Mouse (Mus musculus) limb, embryonic 11.5 days (tissue): ENCODE results near the gene Stt3b. TPM values are rescaled to one million over a fixed set of nuclear protein-coding genes. Genes with fewer than 3 reads are reported as not detected.

Experiments used
- ATAC-seq: fragments of 200-750 bp; cut with Nextera tagmentation; 2 replicates; pipeline ENCODE4 v1.8.0; 2017; ENCODE audit warnings: low read depth; ENCODE audit not compliant: insufficient number of reproducible peaks, low FRiP score, low TSS enrichment
- DNase-seq: peaks from one replicate; pipeline ENCODE4 v3.0.0-alpha.2; 2015; ENCODE audit warnings: low spot score
- H3K27ac ChIP-seq: fragments of 300-500 bp; sonication (generic); replicated peaks from 2 replicates; pipeline ENCODE4 v1.5.1; 2014; ENCODE audit warnings: low read depth, mild to moderate bottlenecking, low read length
- H3K27me3 ChIP-seq: fragments of 300-500 bp; sonication (generic); 2 replicates; pipeline ENCODE4 v1.6.1; 2014; ENCODE audit warnings: mild to moderate bottlenecking, low read length, mixed read lengths; ENCODE audit not compliant: control insufficient read depth, insufficient read depth
- H3K36me3 ChIP-seq: fragments of 300-500 bp; sonication (generic); 2 replicates; pipeline ENCODE4 v1.6.1; 2014; ENCODE audit warnings: mild to moderate bottlenecking, low read length, moderate library complexity, mixed read lengths; ENCODE audit not compliant: control insufficient read depth, insufficient read depth
- H3K4me1 ChIP-seq: fragments of 300-500 bp; sonication (generic); 2 replicates; pipeline ENCODE4 v1.6.1; 2014; ENCODE audit warnings: low read length, mixed read lengths; ENCODE audit not compliant: control insufficient read depth, insufficient read depth
- H3K4me2 ChIP-seq: fragments of 300-500 bp; sonication (generic); 2 replicates; pipeline ENCODE4 v1.6.1; 2014; ENCODE audit warnings: low read depth, mild to moderate bottlenecking, moderate library complexity; ENCODE audit not compliant: severe bottlenecking
- H3K4me3 ChIP-seq: fragments of 300-500 bp; sonication (generic); 2 replicates; pipeline ENCODE4 v1.5.1; 2014; ENCODE audit warnings: low read depth, low read length
- H3K9ac ChIP-seq: fragments of 300-500 bp; sonication (generic); 2 replicates; pipeline ENCODE4 v1.6.1; 2014; ENCODE audit warnings: mild to moderate bottlenecking, low read length
- H3K9me3 ChIP-seq: fragments of 300-500 bp; sonication (generic); 2 replicates; pipeline ENCODE4 v1.6.1; 2016; ENCODE audit warnings: low read length; ENCODE audit not compliant: control insufficient read depth
- WGBS: fragments of 180-500 bp; shearing (Covaris S2); extraction: QIAGEN DNeasy Blood & Tissue Kit; methylation state at CpG from one replicate; pipeline ENCODE4 v1.1.7; 2014; 5-methylcytosine and 5-hydroxymethylcytosine counted together
- polyA plus RNA-seq: library from polyadenylated mRNA; unstranded; fragments of >200 nt; fragmentation: Nextera tagmentation; extraction: Ambion mirVana; gene quantifications from 2 replicates; pipeline ENCODE4 v1.2.1, GENCODE M21; 2014

Gene Stt3b
- polyA plus RNA-seq, 1 experiment from 2014 or later: 109 TPM

- Histone ChIP-seq H3K4me3 (no peak overlapping the region), H3K9ac (no peak overlapping the region), H3K9me3 (no peaks in the 10 kb centered on the region), H3K27ac (no peak overlapping the region), H3K36me3 (peaks cover 23% of the 10 kb centered on the region; the same call in 1 of the 2 replicates), H3K27me3 (no peaks in the 10 kb centered on the region), H3K4me1 (0 out of 2 replicates have a peak, but pooled peaks cover 5% of the 10 kb centered on the region), H3K4me2 (no peak overlapping the region)
- ATAC-seq (no peak), DNase-seq (no peak)
- 59% methylated on average over 6 of the region's 6 CpGs for WGBS
Measured at GRCm38 (mm10) chr9:115243630-115244029, 66.6 kb downstream of the Stt3b start.

DNA sequence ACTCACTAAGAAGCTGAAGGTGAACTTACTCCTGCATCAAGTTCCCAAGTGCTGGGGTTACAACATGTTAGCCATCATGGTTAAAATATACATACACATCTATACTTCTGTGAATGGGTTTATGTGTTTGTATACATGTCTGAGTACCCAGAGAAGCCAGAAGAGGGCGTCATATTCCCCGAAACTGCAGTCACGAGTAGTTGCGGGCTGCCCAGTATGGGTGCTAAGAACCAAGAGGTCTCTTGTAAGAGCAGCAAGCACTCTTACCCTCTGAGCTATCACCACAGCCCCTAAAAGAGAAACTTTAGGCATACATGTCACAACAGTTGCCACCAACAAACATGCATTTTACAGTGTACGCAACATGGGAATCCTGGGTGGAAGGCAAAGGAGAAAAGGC is 70.4 kb downstream of the Stt3b start:
- 93% methylated on average over 5 of the region's 5 CpGs for WGBS
- Histone ChIP-seq H3K4me2 (no peak overlapping the region), H3K27ac (no peak overlapping the region), H3K4me3 (no peak overlapping the region), H3K4me1 (0 out of 2 replicates have a peak, but pooled peaks cover 5% of the 10 kb centered on the region), H3K9me3 (no peaks in the 10 kb centered on the region), H3K9ac (no peak overlapping the region), H3K27me3 (no peaks in the 10 kb centered on the region), H3K36me3 (peaks cover 19% of the 10 kb centered on the region; the same call in 1 of the 2 replicates)
- ATAC-seq (no peak), DNase-seq (no peak)

DNA sequence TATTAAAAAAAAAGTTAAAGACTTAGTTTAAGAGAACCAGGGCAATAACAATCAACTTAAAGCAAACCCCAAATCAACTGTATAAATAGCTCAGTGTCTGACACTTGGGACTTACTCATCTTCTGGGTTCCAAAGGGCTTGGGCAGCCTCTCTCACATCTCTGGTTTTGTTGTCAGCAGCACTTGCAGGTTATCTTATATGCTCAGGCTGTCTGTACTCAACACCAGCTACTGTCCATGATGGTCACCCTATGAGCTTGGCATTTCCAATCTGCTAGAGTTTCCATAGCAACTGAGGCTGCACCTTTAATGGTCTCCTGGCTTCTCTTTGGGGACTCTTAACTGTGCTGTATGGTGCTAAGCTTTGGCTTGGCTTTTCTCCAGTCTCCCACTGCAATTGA is 72.3 kb downstream of the Stt3b start:
- H3K4me2 ChIP-seq: no peak overlapping the region
- no peaks in the 10 kb centered on the region for H3K9me3 ChIP-seq
- H3K4me3 ChIP-seq: no peak overlapping the region
- peaks cover 17% of the 10 kb centered on the region; the same call in 1 of the 2 replicates for H3K36me3 ChIP-seq
- ATAC-seq: no peak
- no peak overlapping the region for H3K9ac ChIP-seq
- no peak overlapping the region for H3K27ac ChIP-seq
- DNase-seq: no peak
- no peaks in the 10 kb centered on the region for H3K27me3 ChIP-seq
- H3K4me1 ChIP-seq: 0 out of 2 replicates have a peak, but pooled peaks cover 2% of the 10 kb centered on the region

DNA sequence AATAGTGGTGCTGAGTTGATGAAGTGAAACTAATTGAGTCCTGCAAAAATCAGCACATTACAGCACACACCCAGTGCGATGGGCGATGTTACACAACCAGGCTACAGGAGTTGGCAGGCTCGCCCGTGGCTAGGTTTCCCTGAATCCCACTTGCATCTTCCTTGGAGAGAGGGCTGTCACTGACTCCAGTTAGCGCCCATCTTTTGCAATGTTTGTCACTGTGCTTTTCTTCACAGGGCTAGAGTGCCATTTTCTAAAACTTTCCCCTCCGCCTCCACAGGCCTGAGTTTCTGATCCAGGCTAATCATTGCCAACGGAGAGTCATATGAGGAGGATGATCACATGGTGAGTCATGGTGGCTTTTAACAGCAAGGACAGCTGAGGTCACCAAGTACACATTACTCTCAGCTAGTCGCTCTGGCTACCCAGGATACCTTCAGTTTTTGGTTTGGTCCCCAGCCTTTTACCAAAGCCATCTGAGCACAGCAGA is 73.8 kb downstream of the Stt3b start:
- no peak for DNase-seq
- H3K4me3 ChIP-seq: no peak overlapping the region
- H3K9me3 ChIP-seq: no peaks in the 10 kb centered on the region
- peaks cover 10% of the 10 kb centered on the region; the same call in 1 of the 2 replicates for H3K36me3 ChIP-seq
- H3K4me2 ChIP-seq: no peak overlapping the region
- WGBS: 90% methylated on average over 8 of the region's 8 CpGs
- no peak overlapping the region for H3K27ac ChIP-seq
- H3K4me1 ChIP-seq: no peaks in the 10 kb centered on the region
- no peak for ATAC-seq
- H3K27me3 ChIP-seq: no peaks in the 10 kb centered on the region
- H3K9ac ChIP-seq: no peak overlapping the region

- Histone ChIP-seq H3K9ac (no peak overlapping the region), H3K36me3 (no peaks in the 10 kb centered on the region), H3K27me3 (no peaks in the 10 kb centered on the region), H3K9me3 (no peaks in the 10 kb centered on the region), H3K4me2 (no peak overlapping the region), H3K27ac (no peak overlapping the region), H3K4me3 (no peak overlapping the region), H3K4me1 (no peaks in the 10 kb centered on the region)
- WGBS: 89% methylated on average over 2 of the region's 2 CpGs
- ATAC-seq: no peak
- no peak for DNase-seq
Measured at GRCm38 (mm10) chr9:115234561-115234960, 75.7 kb downstream of the Stt3b start.

DNA sequence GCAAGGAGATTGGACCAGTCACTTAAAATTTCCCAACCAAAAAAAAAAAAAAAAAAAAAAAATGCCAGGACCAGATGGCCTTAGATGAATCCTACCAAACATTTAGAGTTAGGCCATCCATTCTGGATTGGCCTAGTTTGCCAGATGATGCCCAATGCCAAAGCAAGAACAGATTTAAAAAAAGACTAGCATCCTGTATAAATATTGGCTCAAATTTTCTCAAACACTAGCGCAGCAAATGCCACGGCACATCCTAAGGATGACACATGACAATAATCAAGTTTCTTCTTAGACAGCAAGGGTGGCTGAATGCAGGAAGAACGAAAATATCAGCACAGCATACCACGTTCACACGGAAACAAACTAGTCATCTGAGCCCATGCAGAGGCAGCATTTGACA is 76.5 kb downstream of the Stt3b start:
- Histone ChIP-seq H3K36me3 (no peaks in the 10 kb centered on the region), H3K27me3 (no peaks in the 10 kb centered on the region), H3K4me1 (no peaks in the 10 kb centered on the region), H3K27ac (no peak overlapping the region), H3K9ac (no peak overlapping the region), H3K4me3 (no peak overlapping the region), H3K9me3 (no peaks in the 10 kb centered on the region), H3K4me2 (no peak overlapping the region)
- 93% methylated on average over 5 of the region's 5 CpGs for WGBS
- no peak for DNase-seq
- ATAC-seq: no peak

GRCm38 (mm10) chr9:115231476-115231875 is 78.7 kb downstream of the Stt3b start:
- Histone ChIP-seq H3K9ac (no peak overlapping the region), H3K4me1 (no peaks in the 10 kb centered on the region), H3K9me3 (no peaks in the 10 kb centered on the region), H3K4me2 (no peak overlapping the region), H3K4me3 (no peak overlapping the region), H3K36me3 (no peaks in the 10 kb centered on the region), H3K27ac (no peak overlapping the region), H3K27me3 (no peaks in the 10 kb centered on the region)
- WGBS: 95% methylated on average over 3 of the region's 3 CpGs
- DNase-seq (no peak), ATAC-seq (no peak)

- DNase-seq (no peak), ATAC-seq (no peak)
- WGBS: 26% methylated on average over 3 of the region's 3 CpGs
- Histone ChIP-seq H3K36me3 (no peaks in the 10 kb centered on the region), H3K27ac (no peak overlapping the region), H3K4me1 (no peaks in the 10 kb centered on the region), H3K4me2 (no peak overlapping the region), H3K9me3 (no peaks in the 10 kb centered on the region), H3K9ac (no peak overlapping the region), H3K4me3 (no peak overlapping the region), H3K27me3 (no peaks in the 10 kb centered on the region)
Measured at GRCm38 (mm10) chr9:115230141-115230540, 80.1 kb downstream of the Stt3b start.

GRCm38 (mm10) chr9:115229676-115230075 is 80.5 kb downstream of the Stt3b start:
- Histone ChIP-seq H3K9me3 (no peaks in the 10 kb centered on the region), H3K27ac (no peak overlapping the region), H3K4me2 (no peak overlapping the region), H3K4me3 (no peak overlapping the region), H3K36me3 (no peaks in the 10 kb centered on the region), H3K4me1 (no peaks in the 10 kb centered on the region), H3K9ac (no peak overlapping the region), H3K27me3 (no peaks in the 10 kb centered on the region)
- DNase-seq (no peak), ATAC-seq (no peak)
- 77% methylated on average over 10 of the region's 10 CpGs for WGBS
